Mouse (Mus musculus) forebrain, embryonic 11.5 days (tissue): ENCODE results near the gene Defb10. TPM values are rescaled to one million over a fixed set of nuclear protein-coding genes. Genes with fewer than 3 reads are reported as not detected.
A peak's percentile ranks its signal among the peaks of the same experiment; 100 is the strongest.
"Not testable (repeated sequence)": the region's sequence is repeated elsewhere in the genome, so short reads cannot be mapped to it uniquely, and the experiment has no call there.

Experiments used
- ATAC-seq: fragments of 200-750 bp; cut with Nextera tagmentation; replicated peaks from 2 replicates; pipeline ENCODE4 v1.8.0; 2017; ENCODE audit warnings: moderate TSS enrichment; ENCODE audit not compliant: low FRiP score
- DNase-seq: peaks from one replicate; pipeline ENCODE4 v3.0.0-alpha.2; 2017; ENCODE audit warnings: low spot score
- H3K27ac ChIP-seq: fragments of 300-500 bp; sonication (generic); 2 replicates; pipeline ENCODE4 v1.5.1; 2014; ENCODE audit warnings: low read depth, low read length
- H3K27me3 ChIP-seq: fragments of 300-500 bp; sonication (generic); 2 replicates; pipeline ENCODE4 v1.6.1; 2014; ENCODE audit warnings: mild to moderate bottlenecking, low read length, mixed read lengths; ENCODE audit not compliant: control insufficient read depth, insufficient read depth
- H3K36me3 ChIP-seq: fragments of 300-500 bp; sonication (generic); 2 replicates; pipeline ENCODE4 v1.6.1; 2014; ENCODE audit warnings: mild to moderate bottlenecking, low read length, moderate library complexity, mixed read lengths; ENCODE audit not compliant: control insufficient read depth, insufficient read depth
- H3K4me1 ChIP-seq: fragments of 300-500 bp; sonication (generic); replicated peaks from 2 replicates; pipeline ENCODE4 v1.6.1; 2014; ENCODE audit warnings: low read length, mixed read lengths; ENCODE audit not compliant: control insufficient read depth, insufficient read depth
- H3K4me2 ChIP-seq: fragments of 300-500 bp; sonication (generic); 2 replicates; pipeline ENCODE4 v1.6.1; 2014; ENCODE audit warnings: low read depth, mild to moderate bottlenecking, low read length, moderate library complexity, mixed read lengths; ENCODE audit not compliant: severe bottlenecking
- H3K4me3 ChIP-seq: fragments of 300-500 bp; sonication (generic); 2 replicates; pipeline ENCODE4 v1.5.1; 2014; ENCODE audit warnings: low read depth, low read length
- H3K9ac ChIP-seq: fragments of 300-500 bp; sonication (generic); 2 replicates; pipeline ENCODE4 v1.6.1; 2014; ENCODE audit warnings: low read length
- H3K9me3 ChIP-seq: fragments of 300-500 bp; sonication (generic); 2 replicates; pipeline ENCODE4 v1.6.1; 2016; ENCODE audit warnings: low read length, mixed read lengths; ENCODE audit not compliant: control insufficient read depth
- WGBS: fragments of 180-500 bp; shearing (Covaris S2); extraction: QIAGEN DNeasy Blood & Tissue Kit; methylation state at CpG from one replicate; pipeline ENCODE4 v1.1.7; 2014; 5-methylcytosine and 5-hydroxymethylcytosine counted together
- polyA plus RNA-seq: library from polyadenylated mRNA; unstranded; fragments of >200 nt; fragmentation: Nextera tagmentation; extraction: Ambion mirVana; gene quantifications from 2 replicates; pipeline ENCODE4 v1.2.1, GENCODE M21; 2014

Defb10 gene
- polyA plus RNA-seq = not detected in 2 replicates

DNA sequence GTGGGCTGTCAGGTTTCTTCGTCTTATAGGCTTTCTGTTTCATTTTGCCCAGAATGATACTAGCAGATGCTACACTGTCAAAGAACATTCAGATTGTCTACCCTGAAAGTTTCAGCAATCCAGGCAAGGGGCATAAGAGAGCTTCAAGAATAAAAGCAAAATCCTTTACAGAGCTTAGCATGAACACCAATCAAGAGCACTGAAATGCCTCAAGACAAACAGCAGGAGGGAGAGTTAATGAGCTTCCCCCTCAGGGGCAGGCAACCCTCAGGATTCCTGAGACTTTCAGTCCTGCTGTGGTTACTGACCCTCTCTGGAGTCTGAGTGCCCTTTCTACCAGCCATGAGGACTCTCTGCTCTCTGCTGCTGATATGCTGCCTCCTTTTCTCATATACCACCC, at the start of gene Defb10:
Gene Defb10 (plus strand): TSS at position 316 of the 400 bp plus-strand sequence.
- 13% methylated on average over 1 of the region's 1 CpGs for WGBS
- H3K27ac ChIP-seq, DNase-seq, H3K4me1 ChIP-seq, H3K9me3 ChIP-seq, H3K4me3 ChIP-seq, H3K9ac ChIP-seq, H3K27me3 ChIP-seq, ATAC-seq, H3K36me3 ChIP-seq, H3K4me2 ChIP-seq: not testable (repeated sequence)

DNA sequence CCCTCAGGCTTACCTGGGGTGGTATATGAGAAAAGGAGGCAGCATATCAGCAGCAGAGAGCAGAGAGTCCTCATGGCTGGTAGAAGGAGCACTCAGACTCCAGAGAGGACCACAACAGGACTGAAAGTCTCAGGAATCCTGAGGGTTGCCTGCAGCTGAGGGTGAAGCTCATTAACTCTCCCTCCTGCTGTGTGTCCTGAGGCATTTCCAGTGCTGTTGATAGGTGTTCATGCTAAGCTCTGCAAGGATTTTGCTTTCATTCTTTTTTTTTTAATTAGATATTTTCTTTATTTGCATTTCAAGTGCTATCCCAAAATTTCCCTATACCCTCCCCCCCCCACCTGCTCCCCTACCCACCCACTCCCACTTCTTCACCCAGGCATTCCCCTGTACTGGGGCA, 26.6 kb downstream of the Defb10 start, which contains the start of gene Defb9:
Gene Defb9 (minus strand): TSS at position 101 of the 400 bp plus-strand sequence.
- H3K4me1 ChIP-seq, H3K27me3 ChIP-seq, DNase-seq, H3K36me3 ChIP-seq, H3K4me3 ChIP-seq, H3K4me2 ChIP-seq, ATAC-seq, H3K9me3 ChIP-seq, H3K27ac ChIP-seq, H3K9ac ChIP-seq: not testable (repeated sequence)

DNA sequence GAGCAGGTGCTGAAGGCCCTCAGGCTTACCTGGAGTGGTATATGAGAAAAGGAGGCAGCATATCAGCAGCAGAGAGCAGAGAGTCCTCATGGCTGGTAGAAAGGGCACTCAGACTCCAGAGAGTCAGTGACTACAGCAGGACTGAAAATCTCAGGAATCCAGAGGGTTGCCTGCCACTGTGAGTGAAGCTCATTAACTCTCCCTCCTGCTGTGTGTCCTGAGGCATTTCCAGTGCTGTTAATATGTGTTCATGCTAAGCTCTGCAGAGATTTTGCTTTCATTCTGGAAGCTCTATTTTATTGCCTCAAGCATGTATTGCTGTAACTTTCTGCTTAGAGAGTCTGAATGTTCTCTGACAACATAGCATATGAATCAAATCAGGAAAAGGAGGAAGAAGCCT, 47.6 kb downstream of the Defb10 start, which contains the start of gene Defb11:
Gene Defb11 (minus strand): TSS at position 123 of the 400 bp plus-strand sequence.
- not testable (repeated sequence) for ATAC-seq, H3K9ac ChIP-seq

More for the DNA sequence above, 47.6 kb downstream of the Defb10 start, which contains the start of gene Defb11:
- peak; percentile 53 for DNase-seq
- H3K9me3 ChIP-seq, H3K27me3 ChIP-seq, H3K4me2 ChIP-seq, H3K4me3 ChIP-seq, H3K27ac ChIP-seq, H3K36me3 ChIP-seq, H3K4me1 ChIP-seq: not testable (repeated sequence)

Other genes with a start within 250 kb of the Defb10 start
- gene Defa26, start 240.7 kb upstream of the Defb10 start, polyA plus RNA-seq = not detected in 2 replicates
- not detected in 2 replicates for gene Defa17, start 203.1 kb upstream of the Defb10 start, polyA plus RNA-seq
- gene Defa34, start 193.1 kb upstream of the Defb10 start, polyA plus RNA-seq = not detected in 2 replicates
- not detected in 2 replicates for gene AY761184, start 155.3 kb upstream of the Defb10 start, polyA plus RNA-seq
- gene Defa24, start 124.4 kb upstream of the Defb10 start, polyA plus RNA-seq = not detected in 2 replicates
- gene Defb50, start 35.4 kb upstream of the Defb10 start, polyA plus RNA-seq = not detected in 2 replicates
- gene Defb2, start 19.0 kb upstream of the Defb10 start, polyA plus RNA-seq = not detected in 2 replicates
- not detected in 2 replicates for gene Defb9, start 26.5 kb downstream of the Defb10 start, polyA plus RNA-seq
- gene Defb11, start 47.5 kb downstream of the Defb10 start, polyA plus RNA-seq = not detected in 2 replicates
- not detected in 2 replicates for gene Defb15, start 73.8 kb downstream of the Defb10 start, polyA plus RNA-seq
- not detected in 2 replicates for gene Defb35, start 79.5 kb downstream of the Defb10 start, polyA plus RNA-seq
- not detected in 2 replicates for gene Defb13, start 87.9 kb downstream of the Defb10 start, polyA plus RNA-seq
- gene Fam90a1a, start 99.8 kb downstream of the Defb10 start, polyA plus RNA-seq = not detected in 2 replicates
- not detected in 2 replicates for gene Ccdc70, start 110.9 kb downstream of the Defb10 start, polyA plus RNA-seq
- 2.3 and 2.6 TPM in 2 replicates for gene Atp7b, start 201.4 kb downstream of the Defb10 start, polyA plus RNA-seq
- gene Alg11, start 201.8 kb downstream of the Defb10 start, polyA plus RNA-seq = 30.9 and 35.8 TPM in 2 replicates